Mouse (Mus musculus) cortical plate, adult 2 months (tissue): ENCODE measurements around the gene Lgals8.

ENCODE experiments used
- CTCF ChIP-seq: fragments of 200-500 bp; IDR thresholded peaks from 2 replicates; pipeline ENCODE4 v1.5.1; 2011; ENCODE audit warnings: mild to moderate bottlenecking, control low read depth, low read length; ENCODE audit not compliant: insufficient read depth; ENCODE audit errors: extremely low read depth
- POLR2A ChIP-seq: fragments of 200-500 bp; IDR thresholded peaks from 2 replicates; pipeline ENCODE4 v1.6.1; 2011; ENCODE audit warnings: mild to moderate bottlenecking, low read length, control low read depth; ENCODE audit not compliant: insufficient read depth; ENCODE audit errors: extremely low read depth

- TF ChIP-seq CTCF (no peak), POLR2A (no peak)
Observed at GRCm38 (mm10) chr13:12497809-12498208, 33.1 kb upstream of the Lgals8 start.
